Mouse (Mus musculus) hindbrain, embryonic 10.5 days (tissue): Measurements from ENCODE around the gene Aif1l. TPM values are rescaled to one million over a fixed set of nuclear protein-coding genes. Genes with fewer than 3 reads are reported as not detected.

Experiments used
- DNase-seq: peaks from one replicate; pipeline ENCODE4 v3.0.0-alpha.2; 2017; ENCODE audit warnings: low spot score
- H3K27ac ChIP-seq: fragments of 300-500 bp; sonication (generic); 2 replicates; pipeline ENCODE4 v1.5.1; 2016; ENCODE audit warnings: mild to moderate bottlenecking, moderate library complexity
- H3K27me3 ChIP-seq: fragments of 300-500 bp; sonication (generic); 2 replicates; pipeline ENCODE4 v1.6.1; 2016; ENCODE audit warnings: mild to moderate bottlenecking; ENCODE audit not compliant: poor library complexity, insufficient read depth, severe bottlenecking
- H3K36me3 ChIP-seq: fragments of 300-500 bp; sonication (generic); 2 replicates; pipeline ENCODE4 v1.6.1; 2016; ENCODE audit warnings: mild to moderate bottlenecking, moderate library complexity
- H3K4me1 ChIP-seq: fragments of 300-500 bp; sonication (generic); replicated peaks from 2 replicates; pipeline ENCODE4 v1.6.1; 2016; ENCODE audit warnings: mild to moderate bottlenecking
- H3K4me3 ChIP-seq: fragments of 300-500 bp; sonication (generic); 2 replicates; pipeline ENCODE4 v1.5.1; 2016; ENCODE audit warnings: mild to moderate bottlenecking, moderate library complexity
- H3K9me3 ChIP-seq: fragments of 300-500 bp; sonication (generic); 2 replicates; pipeline ENCODE4 v1.6.1; 2016; ENCODE audit warnings: mild to moderate bottlenecking, moderate library complexity
- WGBS: fragments of 180-500 bp; shearing (Covaris S2); methylation state at CpG from one replicate; pipeline ENCODE4 v1.1.7; 2016; 5-methylcytosine and 5-hydroxymethylcytosine counted together
- polyA plus RNA-seq: library from polyadenylated mRNA; unstranded; fragments of >200 nt; fragmentation: Nextera tagmentation; extraction: Ambion mirVana; gene quantifications from 2 replicates; pipeline ENCODE4 v1.2.1, GENCODE M21; 2016

Gene Aif1l
- polyA plus RNA-seq, 1 experiment from 2014 or later = 47.3 TPM

DNA sequence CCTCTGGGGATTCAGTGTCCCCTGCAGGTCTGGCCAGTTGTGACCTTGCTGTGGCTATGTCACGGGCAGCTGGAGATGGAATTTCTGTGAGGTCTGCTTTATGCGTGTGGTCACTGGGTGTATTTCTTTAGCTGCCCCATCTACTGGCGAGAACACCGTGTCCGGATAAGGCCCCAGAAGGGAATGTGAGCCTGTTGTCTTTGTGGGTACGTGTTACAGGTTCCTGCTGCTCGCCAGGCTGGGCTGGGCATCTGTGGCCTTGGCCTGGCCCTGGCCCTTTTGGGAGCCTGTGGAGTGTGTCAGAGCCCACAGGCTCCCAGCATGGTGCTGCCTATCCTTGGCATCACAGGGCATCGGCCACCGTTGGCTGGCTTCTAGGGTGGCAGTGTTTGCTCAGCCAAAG, 4.8 kb downstream of the Aif1l start:
- WGBS = 90% methylated on average over 9 of the region's 9 CpGs
- Histone ChIP-seq H3K4me3 (no peak overlapping the region), H3K27me3 (peaks cover 6% of the 10 kb centered on the region; the same call in 1 of the 2 replicates), H3K36me3 (peaks cover 58% of the 10 kb centered on the region), H3K27ac (no peak overlapping the region), H3K4me1 (peaks cover 53% of the 10 kb centered on the region), H3K9me3 (no peaks in the 10 kb centered on the region)
- DNase-seq = no peak

DNA sequence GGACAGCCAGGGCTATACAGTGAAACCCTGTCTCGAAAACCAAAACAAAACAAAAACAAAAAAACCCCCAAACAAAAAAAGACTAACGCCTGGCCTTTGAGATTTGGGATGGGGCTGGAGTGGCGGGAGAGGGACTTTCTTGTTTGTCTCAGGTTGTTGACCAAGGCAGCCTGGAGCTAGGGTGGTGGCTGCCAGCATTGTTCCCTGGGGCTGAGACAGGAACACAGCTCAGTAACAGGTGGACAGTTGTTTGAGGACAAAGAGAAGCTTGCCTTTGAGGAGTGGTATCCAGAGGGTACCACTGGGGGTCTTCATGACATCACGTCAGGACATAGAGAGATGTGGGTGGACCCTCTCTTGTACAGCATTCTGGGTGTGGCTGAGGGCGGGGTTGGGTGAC, 5.7 kb downstream of the Aif1l start:
- DNase-seq = no peak
- peaks cover 67% of the 10 kb centered on the region for H3K36me3 ChIP-seq
- H3K27ac ChIP-seq = no peak overlapping the region
- H3K9me3 ChIP-seq = no peaks in the 10 kb centered on the region
- H3K4me1 ChIP-seq = peaks cover 49% of the 10 kb centered on the region
- no peak overlapping the region for H3K4me3 ChIP-seq
- 85% methylated on average over 5 of the region's 5 CpGs for whole genome bisulfite sequencing
- H3K27me3 ChIP-seq = peaks cover 6% of the 10 kb centered on the region; the same call in 1 of the 2 replicates

DNA sequence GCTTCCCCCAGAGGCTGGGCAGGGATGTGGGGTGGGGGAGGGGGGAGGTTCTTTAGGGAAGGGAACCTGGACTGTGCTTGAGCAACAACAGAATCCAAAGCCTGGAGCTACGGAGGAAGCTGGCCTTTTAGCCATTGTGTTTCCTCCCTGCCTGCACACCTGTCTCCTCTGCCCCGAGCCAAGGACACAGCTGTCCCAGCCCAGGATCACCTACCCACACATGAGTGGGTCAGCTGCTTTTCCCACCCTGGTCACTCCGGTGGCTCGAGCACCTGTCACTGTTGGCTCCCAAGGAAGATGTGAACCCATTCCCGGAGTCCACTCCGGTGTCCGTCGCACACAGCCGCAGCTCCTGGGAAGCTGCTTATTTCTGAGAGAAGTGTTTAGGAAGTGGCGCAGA, 7.3 kb downstream of the Aif1l start:
- Histone ChIP-seq H3K4me1 (peaks cover 45% of the 10 kb centered on the region), H3K36me3 (peaks cover 79% of the 10 kb centered on the region), H3K4me3 (no peak overlapping the region), H3K9me3 (no peaks in the 10 kb centered on the region), H3K27ac (no peak overlapping the region), H3K27me3 (no peaks in the 10 kb centered on the region)
- 91% methylated on average over 10 of the region's 10 CpGs for WGBS
- no peak for DNase-seq

- H3K36me3 ChIP-seq = peaks cover 85% of the 10 kb centered on the region
- H3K9me3 ChIP-seq = no peaks in the 10 kb centered on the region
- peaks cover 34% of the 10 kb centered on the region for H3K4me1 ChIP-seq
- no peak for DNase-seq
- H3K27ac ChIP-seq = no peak overlapping the region
- no peak overlapping the region for H3K4me3 ChIP-seq
- WGBS = 94% methylated on average over 8 of the region's 8 CpGs
- H3K27me3 ChIP-seq = no peaks in the 10 kb centered on the region
Measured at GRCm38 (mm10) chr2:31960986-31961385, 11.0 kb downstream of the Aif1l start.

DNA sequence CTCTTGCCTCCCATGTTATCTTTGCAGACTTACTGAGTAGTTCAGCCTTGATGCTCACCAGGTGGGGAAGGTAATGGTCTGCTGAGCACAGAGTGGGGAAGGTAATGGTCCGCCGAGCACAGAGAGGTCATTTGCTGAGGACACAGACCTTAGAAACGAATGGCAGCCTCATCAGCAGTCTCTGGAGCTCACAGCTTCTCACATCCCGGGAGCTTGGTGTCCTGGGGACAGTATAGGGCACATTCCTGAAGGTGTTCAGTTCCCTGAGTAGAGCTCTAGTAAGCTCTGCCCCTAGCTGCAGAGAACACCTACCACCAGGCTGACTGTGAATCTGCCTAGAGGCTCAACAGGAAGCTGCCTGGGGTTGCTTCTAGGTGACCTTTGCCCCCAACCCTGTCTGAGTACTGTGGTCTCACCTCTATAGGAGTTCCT, 11.9 kb downstream of the Aif1l start:
- WGBS = 69% methylated on average over 4 of the region's 4 CpGs
- Histone ChIP-seq H3K36me3 (peaks cover 85% of the 10 kb centered on the region), H3K9me3 (no peaks in the 10 kb centered on the region), H3K4me3 (no peak overlapping the region), H3K27me3 (no peaks in the 10 kb centered on the region), H3K4me1 (peaks cover 34% of the 10 kb centered on the region), H3K27ac (peak overlapping the region; percentile 75)
- no peak for DNase-seq

GRCm38 (mm10) chr2:31962501-31963224, 12.7 kb downstream of the Aif1l start:
- H3K27ac ChIP-seq = peak overlapping the region; percentile 75
- H3K9me3 ChIP-seq = no peaks in the 10 kb centered on the region
- 55% methylated on average over 8 of the region's 8 CpGs for WGBS
- no peaks in the 10 kb centered on the region for H3K27me3 ChIP-seq
- H3K36me3 ChIP-seq = peaks cover 85% of the 10 kb centered on the region
- no peak for DNase-seq
- H3K4me1 ChIP-seq = peaks cover 30% of the 10 kb centered on the region
- H3K4me3 ChIP-seq = no peak overlapping the region

DNA sequence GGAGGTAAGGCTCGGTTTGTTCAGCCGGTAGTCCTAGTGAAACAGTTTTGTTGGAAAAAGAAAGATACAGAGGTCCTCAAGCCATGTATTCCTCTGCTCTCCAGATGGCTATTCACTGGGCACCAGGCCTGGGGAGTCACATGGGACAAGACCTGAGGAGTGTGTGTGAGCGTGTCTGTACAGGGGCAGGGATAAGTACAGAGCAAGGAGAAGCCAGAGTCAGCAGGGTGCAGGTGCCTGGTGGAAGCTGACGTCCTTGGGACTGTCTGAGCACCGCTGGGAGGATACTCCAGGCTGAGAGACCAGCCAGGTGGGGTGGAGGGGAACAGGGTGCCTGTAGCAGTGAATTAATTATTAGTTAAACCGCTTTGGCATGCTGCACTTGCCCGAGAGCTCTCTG, 13.6 kb downstream of the Aif1l start:
- Histone ChIP-seq H3K4me1 (peaks cover 30% of the 10 kb centered on the region), H3K9me3 (no peaks in the 10 kb centered on the region), H3K27ac (peak overlapping the region; percentile 75; the same call in 1 of the 2 replicates), H3K27me3 (no peaks in the 10 kb centered on the region), H3K36me3 (peaks cover 85% of the 10 kb centered on the region), H3K4me3 (no peak overlapping the region)
- 85% methylated on average over 7 of the region's 7 CpGs for WGBS
- DNase-seq = no peak

- no peak for DNase-seq
- H3K9me3 ChIP-seq = no peaks in the 10 kb centered on the region
- no peak overlapping the region for H3K27ac ChIP-seq
- WGBS = 93% methylated on average over 3 of the region's 3 CpGs
- H3K4me3 ChIP-seq = no peak overlapping the region
- no peaks in the 10 kb centered on the region for H3K27me3 ChIP-seq
- peaks cover 29% of the 10 kb centered on the region for H3K4me1 ChIP-seq
- peaks cover 84% of the 10 kb centered on the region for H3K36me3 ChIP-seq
Measured at GRCm38 (mm10) chr2:31964191-31964590, 14.3 kb downstream of the Aif1l start.

DNA sequence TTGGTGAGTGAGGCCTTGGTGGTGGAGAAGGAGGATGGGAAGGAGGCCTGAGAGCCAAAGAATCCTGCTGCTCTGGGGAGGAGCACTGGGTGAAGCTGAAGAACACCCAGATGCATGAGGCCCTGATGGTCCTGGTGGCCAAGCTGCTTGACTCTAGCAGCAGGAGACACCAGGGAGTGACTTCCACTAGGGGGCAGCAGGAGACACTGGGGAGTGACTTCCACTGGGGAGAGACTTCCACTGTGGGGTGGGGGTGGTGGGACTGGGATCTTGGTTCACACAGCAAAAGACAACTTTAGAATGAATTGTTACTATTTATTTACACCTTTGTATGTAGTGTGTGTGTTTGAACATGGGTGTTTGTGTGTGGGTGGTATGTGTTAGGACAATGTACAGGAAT, 15.2 kb downstream of the Aif1l start:
- Histone ChIP-seq H3K4me1 (peaks cover 25% of the 10 kb centered on the region), H3K4me3 (no peak overlapping the region), H3K36me3 (peaks cover 82% of the 10 kb centered on the region), H3K27ac (no peak overlapping the region), H3K9me3 (no peaks in the 10 kb centered on the region), H3K27me3 (no peaks in the 10 kb centered on the region)
- peak; percentile 28 for DNase-seq

- Histone ChIP-seq H3K36me3 (peaks cover 82% of the 10 kb centered on the region), H3K27ac (no peak overlapping the region), H3K27me3 (no peaks in the 10 kb centered on the region), H3K4me3 (no peak overlapping the region), H3K4me1 (peaks cover 17% of the 10 kb centered on the region), H3K9me3 (no peaks in the 10 kb centered on the region)
- 87% methylated on average over 8 of the region's 8 CpGs for WGBS
- no peak for DNase-seq
Measured at GRCm38 (mm10) chr2:31966801-31967200, 16.9 kb downstream of the Aif1l start.

- H3K4me3 ChIP-seq = no peak overlapping the region
- no peaks in the 10 kb centered on the region for H3K27me3 ChIP-seq
- no peak for DNase-seq
- H3K4me1 ChIP-seq = peaks cover 17% of the 10 kb centered on the region
- no peaks in the 10 kb centered on the region for H3K9me3 ChIP-seq
- peaks cover 64% of the 10 kb centered on the region for H3K36me3 ChIP-seq
- WGBS = 88% methylated on average over 4 of the region's 4 CpGs
- H3K27ac ChIP-seq = no peak overlapping the region
Measured at GRCm38 (mm10) chr2:31972589-31972988, 22.6 kb downstream of the Aif1l start.

DNA sequence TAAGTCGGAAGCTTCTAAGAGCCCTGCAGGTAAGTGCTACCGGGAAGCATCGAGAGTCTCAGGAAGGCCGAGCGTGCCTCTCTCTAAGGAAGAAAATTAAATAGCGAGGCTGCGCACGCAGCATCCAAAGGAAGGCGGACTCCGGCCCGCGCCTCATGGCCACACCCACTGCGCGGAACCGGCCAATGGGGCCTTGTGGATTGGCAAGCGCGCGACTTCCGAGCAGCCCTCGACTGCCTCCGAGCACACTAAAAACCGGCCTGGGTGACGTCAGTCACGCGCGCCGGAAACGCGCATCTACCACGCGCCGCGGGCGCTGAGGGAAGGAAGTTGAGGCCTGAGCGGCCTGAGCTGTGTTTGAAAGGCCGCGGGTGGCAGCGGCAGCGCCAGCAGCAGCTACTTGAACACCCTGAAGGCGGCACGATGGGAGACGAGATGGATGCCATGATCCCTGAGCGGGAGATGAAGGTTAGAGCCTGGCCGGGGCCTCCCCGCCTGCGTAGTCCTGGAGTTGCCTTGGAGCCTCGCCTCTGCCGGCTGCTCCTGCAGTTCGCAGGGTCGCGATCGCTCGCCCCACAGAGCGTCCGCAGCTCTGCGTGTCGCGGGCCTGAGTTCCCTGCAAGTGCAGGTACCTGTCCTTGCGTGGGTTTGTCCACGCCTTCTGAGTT, 24.3 kb downstream of the Aif1l start, which contains the start of gene Nup214:
Gene Nup214 (plus strand): TSS at position 296 of the 668 bp plus-strand sequence.
- H3K27ac ChIP-seq = peak within 1 kb of the TSS; percentile 93

GRCm38 (mm10) chr2:31974809-31975371, 25.0 kb downstream of the Aif1l start:
- peaks cover 65% of the 10 kb centered on the region for H3K36me3 ChIP-seq
- peaks cover 17% of the 10 kb centered on the region for H3K4me1 ChIP-seq
- peak overlapping the region; percentile 98 for H3K4me3 ChIP-seq
- no peak for DNase-seq
- H3K9me3 ChIP-seq = no peaks in the 10 kb centered on the region
- no peaks in the 10 kb centered on the region for H3K27me3 ChIP-seq
- 11% methylated on average over 13 of the region's 13 CpGs for WGBS
- H3K27ac ChIP-seq = peak overlapping the region; percentile 93

More for the DNA sequence above, 24.3 kb downstream of the Aif1l start, which contains the start of gene Nup214:
- Histone ChIP-seq H3K27me3 (no peaks in the 10 kb centered on the region), H3K4me3 (peak within 1 kb of the TSS; percentile 98), H3K9me3 (no peaks in the 10 kb centered on the region), H3K4me1 (peaks cover 17% of the 10 kb centered on the region), H3K36me3 (peaks cover 65% of the 10 kb centered on the region)
- peak; percentile 100 for DNase-seq
- WGBS = under 1% methylated on average over 60 of the region's 60 CpGs
